Mouse (Mus musculus): ENCODE data around the gene Thada. TPM values are rescaled to one million over a fixed set of nuclear protein-coding genes. Genes with fewer than 3 reads are reported as not detected.
"Not testable (repeated sequence)": the region's sequence is repeated elsewhere in the genome, so short reads cannot be mapped to it uniquely, and the experiment has no call there.

Gene Thada
- polyA plus RNA-seq, 1 experiment from 2014 or later, result 1.3 TPM

GRCm38 (mm10) chr17:84314341-84314740 is 151.7 kb downstream of the Thada start:
- no peak overlapping the region for H3K4me2 ChIP-seq (replicated peaks; ENCODE audit: low read depth)
- no peaks in the 10 kb centered on the region for H3K4me1 ChIP-seq (replicated peaks; ENCODE audit: control insufficient read depth, insufficient read depth, low read length)
- no peak overlapping the region for H3K4me3 ChIP-seq (ENCODE audit: low read depth, low read length)
- H3K36me3 ChIP-seq (ENCODE audit: control insufficient read depth, insufficient read depth), result peaks cover 5% of the 10 kb centered on the region; the same call in 1 of the 2 replicates
- 95% methylated on average over 7 of the region's 7 CpGs for WGBS
- no peaks in the 10 kb centered on the region for H3K27me3 ChIP-seq (replicated peaks; ENCODE audit: control insufficient read depth, insufficient read depth, low read length)
- no peaks in the 10 kb centered on the region for H3K9me3 ChIP-seq (ENCODE audit: control insufficient read depth)
- H3K27ac ChIP-seq (ENCODE audit: low read depth, low read length), result no peak overlapping the region
- H3K9ac ChIP-seq (ENCODE audit: low read depth, low read length), result no peak overlapping the region
- no peak for TF ChIP-seq CTCF (IDR thresholded peaks at IDR 0.05; ENCODE audit: low read depth)
- ATAC-seq, result no peak

- 73% methylated on average over 6 of the region's 6 CpGs for WGBS
- H3K4me2 ChIP-seq (replicated peaks; ENCODE audit: low read depth), result no peak overlapping the region
- ATAC-seq, result no peak
These were observed 152.5 kb downstream of the Thada start for GRCm38 (mm10) chr17:84313494-84313893.

GRCm38 (mm10) chr17:84306151-84306550 is 159.9 kb downstream of the Thada start:
- ATAC-seq, result no peak
- Histone ChIP-seq H3K27ac (ENCODE audit: low read depth, low read length) (no peak overlapping the region), H3K4me3 (ENCODE audit: low read depth, low read length) (no peak overlapping the region), H3K4me2 (replicated peaks; ENCODE audit: low read depth) (no peak overlapping the region), H3K4me1 (replicated peaks; ENCODE audit: control insufficient read depth, insufficient read depth, low read length) (no peaks in the 10 kb centered on the region), H3K27me3 (replicated peaks; ENCODE audit: control insufficient read depth, insufficient read depth, low read length) (no peaks in the 10 kb centered on the region), H3K36me3 (ENCODE audit: control insufficient read depth, insufficient read depth) (peaks cover 15% of the 10 kb centered on the region; the same call in 1 of the 2 replicates), H3K9ac (ENCODE audit: low read depth, low read length) (no peak overlapping the region), H3K9me3 (ENCODE audit: control insufficient read depth) (no peaks in the 10 kb centered on the region)
- no peak for TF ChIP-seq CTCF (IDR thresholded peaks at IDR 0.05; ENCODE audit: low read depth)
- WGBS, result 80% methylated on average over 1 of the region's 1 CpGs

More at GRCm38 (mm10) chr17:84313494-84313893, 152.5 kb downstream of the Thada start:
- H3K9ac ChIP-seq (ENCODE audit: low read depth, low read length), result no peak overlapping the region
- no peaks in the 10 kb centered on the region for H3K27me3 ChIP-seq (replicated peaks; ENCODE audit: control insufficient read depth, insufficient read depth, low read length)
- H3K4me1 ChIP-seq (replicated peaks; ENCODE audit: control insufficient read depth, insufficient read depth, low read length), result no peaks in the 10 kb centered on the region
- no peak overlapping the region for H3K27ac ChIP-seq (ENCODE audit: low read depth, low read length)
- no peak for TF ChIP-seq CTCF (IDR thresholded peaks at IDR 0.05; ENCODE audit: low read depth)
- H3K4me3 ChIP-seq (ENCODE audit: low read depth, low read length), result no peak overlapping the region
- peaks cover 10% of the 10 kb centered on the region; the same call in 1 of the 2 replicates for H3K36me3 ChIP-seq (ENCODE audit: control insufficient read depth, insufficient read depth)
- H3K9me3 ChIP-seq (ENCODE audit: control insufficient read depth), result no peaks in the 10 kb centered on the region

GRCm38 (mm10) chr17:84305074-84305473 is 160.9 kb downstream of the Thada start:
- no peak for TF ChIP-seq CTCF (IDR thresholded peaks at IDR 0.05; ENCODE audit: low read depth)
- ATAC-seq, result peak; percentile 57; the same call in 1 of the 2 replicates
- H3K9ac ChIP-seq (ENCODE audit: low read depth, low read length), result no peak overlapping the region
- WGBS, result 66% methylated on average over 5 of the region's 5 CpGs
- no peak overlapping the region for H3K27ac ChIP-seq (ENCODE audit: low read depth, low read length)
- no peaks in the 10 kb centered on the region for H3K27me3 ChIP-seq (replicated peaks; ENCODE audit: control insufficient read depth, insufficient read depth, low read length)
- peaks cover 15% of the 10 kb centered on the region; the same call in 1 of the 2 replicates for H3K36me3 ChIP-seq (ENCODE audit: control insufficient read depth, insufficient read depth)
- no peaks in the 10 kb centered on the region for H3K9me3 ChIP-seq (ENCODE audit: control insufficient read depth)
- H3K4me2 ChIP-seq (replicated peaks; ENCODE audit: low read depth), result no peak overlapping the region
- no peaks in the 10 kb centered on the region for H3K4me1 ChIP-seq (replicated peaks; ENCODE audit: control insufficient read depth, insufficient read depth, low read length)
- H3K4me3 ChIP-seq (ENCODE audit: low read depth, low read length), result no peak overlapping the region

- H3K36me3 ChIP-seq (ENCODE audit: control insufficient read depth, insufficient read depth), result peaks cover 8% of the 10 kb centered on the region; the same call in 1 of the 2 replicates
- no peaks in the 10 kb centered on the region for H3K4me1 ChIP-seq (replicated peaks; ENCODE audit: control insufficient read depth, insufficient read depth, low read length)
- H3K27ac ChIP-seq (ENCODE audit: low read depth, low read length), result no peak overlapping the region; the same call in 1 of the 2 replicates
- no peak overlapping the region for H3K4me3 ChIP-seq (ENCODE audit: low read depth, low read length)
- WGBS, result 90% methylated on average over 5 of the region's 5 CpGs
- no peak overlapping the region for H3K9ac ChIP-seq (ENCODE audit: low read depth, low read length)
- no peak overlapping the region for H3K4me2 ChIP-seq (replicated peaks; ENCODE audit: low read depth)
- no peaks in the 10 kb centered on the region for H3K9me3 ChIP-seq (ENCODE audit: control insufficient read depth)
- TF ChIP-seq CTCF (IDR thresholded peaks at IDR 0.05; ENCODE audit: low read depth), result no peak
- ATAC-seq, result no peak
- no peaks in the 10 kb centered on the region for H3K27me3 ChIP-seq (replicated peaks; ENCODE audit: control insufficient read depth, insufficient read depth, low read length)
These were observed 161.9 kb downstream of the Thada start for GRCm38 (mm10) chr17:84304141-84304540.

- H3K27ac ChIP-seq (ENCODE audit: low read depth, low read length), result no peak overlapping the region
- H3K27me3 ChIP-seq (replicated peaks; ENCODE audit: control insufficient read depth, insufficient read depth, low read length), result no peaks in the 10 kb centered on the region
- H3K4me1 ChIP-seq (replicated peaks; ENCODE audit: control insufficient read depth, insufficient read depth, low read length), result no peaks in the 10 kb centered on the region
- TF ChIP-seq CTCF (IDR thresholded peaks at IDR 0.05; ENCODE audit: low read depth), result no peak
- no peaks in the 10 kb centered on the region for H3K9me3 ChIP-seq (ENCODE audit: control insufficient read depth)
- no peak overlapping the region for H3K4me2 ChIP-seq (replicated peaks; ENCODE audit: low read depth)
- 83% methylated on average over 6 of the region's 6 CpGs for WGBS
- no peak for ATAC-seq
- H3K36me3 ChIP-seq (ENCODE audit: control insufficient read depth, insufficient read depth), result no peaks in the 10 kb centered on the region
- H3K4me3 ChIP-seq (ENCODE audit: low read depth, low read length), result no peak overlapping the region
- H3K9ac ChIP-seq (ENCODE audit: low read depth, low read length), result no peak overlapping the region
These were observed 168.0 kb downstream of the Thada start for GRCm38 (mm10) chr17:84297976-84298375.

- no peak for TF ChIP-seq CTCF (IDR thresholded peaks at IDR 0.05; ENCODE audit: low read depth)
- Histone ChIP-seq H3K9me3 (ENCODE audit: control insufficient read depth) (no peaks in the 10 kb centered on the region), H3K36me3 (ENCODE audit: control insufficient read depth, insufficient read depth) (no peaks in the 10 kb centered on the region), H3K4me1 (replicated peaks; ENCODE audit: control insufficient read depth, insufficient read depth, low read length) (no peaks in the 10 kb centered on the region), H3K27ac (ENCODE audit: low read depth, low read length) (no peak overlapping the region), H3K27me3 (replicated peaks; ENCODE audit: control insufficient read depth, insufficient read depth, low read length) (no peaks in the 10 kb centered on the region), H3K4me3 (ENCODE audit: low read depth, low read length) (no peak overlapping the region), H3K9ac (ENCODE audit: low read depth, low read length) (no peak overlapping the region), H3K4me2 (replicated peaks; ENCODE audit: low read depth) (no peak overlapping the region)
- no peak for ATAC-seq
- WGBS, result 76% methylated on average over 4 of the region's 4 CpGs
These were observed 172.8 kb downstream of the Thada start for GRCm38 (mm10) chr17:84293221-84293620.

GRCm38 (mm10) chr17:84291228-84291627 is 174.8 kb downstream of the Thada start:
- not testable (repeated sequence) for H3K27ac ChIP-seq (ENCODE audit: low read depth, low read length); H3K4me1 ChIP-seq (replicated peaks; ENCODE audit: control insufficient read depth, insufficient read depth, low read length); H3K9me3 ChIP-seq (ENCODE audit: control insufficient read depth); H3K4me2 ChIP-seq (replicated peaks; ENCODE audit: low read depth); H3K27me3 ChIP-seq (replicated peaks; ENCODE audit: control insufficient read depth, insufficient read depth, low read length); H3K4me3 ChIP-seq (ENCODE audit: low read depth, low read length); H3K9ac ChIP-seq (ENCODE audit: low read depth, low read length); H3K36me3 ChIP-seq (ENCODE audit: control insufficient read depth, insufficient read depth); ATAC-seq
- WGBS, result 93% methylated on average over 6 of the region's 6 CpGs
